Mouse (Mus musculus) layer of hippocampus, postnatal 10 days (tissue): Measurements from ENCODE around the gene Tsc22d2. TPM values are rescaled to one million over a fixed set of nuclear protein-coding genes. Genes with fewer than 3 reads are reported as not detected.

Experiments used
- DNase-seq, 2 experiments: peaks; one replicate each; pipeline ENCODE4 v3.0.0; 2021; ENCODE audit warnings: low spot score in 2 of 2
- total RNA-seq, 2 experiments: library from RNA; stranded (reverse); gene quantifications; 2 replicates each; pipeline ENCODE4 v1.2.3; 2021

Gene Tsc22d2
- total RNA-seq, 2 experiments from 2014 or later = 36.8 to 39.2 TPM

DNA sequence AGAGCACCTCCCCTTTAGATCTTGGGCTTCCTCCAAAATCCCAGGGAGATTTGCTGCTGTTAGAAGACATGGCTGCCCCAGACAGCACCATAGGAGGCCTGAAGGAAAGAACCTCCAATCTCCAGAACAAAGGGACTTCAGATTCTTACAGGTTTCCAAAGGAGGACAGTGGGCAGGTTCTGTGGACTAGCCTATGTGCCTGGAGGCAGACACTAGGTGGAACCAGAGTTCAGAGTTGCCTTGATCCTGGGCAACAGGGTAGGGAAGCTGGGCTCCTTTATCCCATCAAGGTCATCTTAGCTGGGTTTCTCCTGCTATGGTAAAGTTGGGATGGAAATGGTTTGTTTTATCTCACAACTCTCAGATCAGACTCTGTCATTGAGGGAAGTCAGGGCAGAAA, 97.1 kb downstream of the Tsc22d2 start:
- no peak for DNase-seq

DNA sequence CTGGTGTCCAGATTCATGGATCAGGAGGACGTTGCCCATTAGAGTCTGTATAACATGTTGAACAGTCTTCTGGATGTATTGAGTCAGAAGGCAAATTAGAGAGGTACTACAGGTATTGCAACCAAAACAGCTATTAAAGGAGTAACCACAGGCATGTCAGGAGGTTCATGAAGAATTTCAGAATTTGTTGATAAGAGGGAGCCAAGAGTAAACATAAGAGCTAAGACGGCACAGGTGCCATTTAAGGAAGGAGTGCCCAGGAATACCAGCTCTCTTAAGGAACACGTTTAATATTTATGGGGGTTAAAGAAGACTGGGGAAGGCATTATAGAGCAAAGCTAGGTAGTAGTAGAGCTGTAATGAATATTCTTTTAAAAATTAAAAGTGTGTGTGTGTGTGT, 98.2 kb downstream of the Tsc22d2 start:
- no peak for DNase-seq

- no peak for DNase-seq
These were observed 99.0 kb downstream of the Tsc22d2 start for GRCm38 (mm10) chr3:58513483-58513882.

DNA sequence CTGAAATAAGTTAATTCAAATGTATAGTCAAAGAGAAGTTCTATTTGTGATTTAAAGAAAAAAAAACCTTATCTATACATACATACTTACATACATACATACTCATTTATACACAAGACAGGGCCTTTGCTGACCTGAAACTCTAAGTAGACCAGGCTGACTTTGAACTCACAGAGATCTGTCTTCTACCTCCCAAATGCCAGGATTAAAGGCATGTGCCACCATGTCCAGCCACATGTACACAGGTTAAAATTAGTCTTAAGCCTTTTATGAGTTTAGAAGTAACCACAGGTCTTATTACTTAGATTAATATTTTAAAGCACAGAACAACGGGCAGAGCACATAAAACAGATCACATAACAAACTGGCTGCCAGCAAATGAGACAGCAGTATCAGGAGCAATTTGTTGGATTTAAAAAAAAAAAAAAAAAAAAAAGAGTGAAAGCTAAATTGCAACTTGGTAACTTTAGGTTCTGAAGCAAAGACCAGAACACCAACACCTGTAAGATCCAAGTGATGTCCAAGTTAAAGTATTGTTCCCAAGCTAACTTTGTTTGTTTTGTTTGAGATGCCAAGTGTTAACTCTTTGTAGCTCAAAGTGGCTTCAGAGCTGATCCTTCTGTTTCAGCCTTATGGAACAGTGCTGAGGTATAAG, 101.6 kb downstream of the Tsc22d2 start:
- DNase-seq = no peak

Other genes starting within 250 kb of the Tsc22d2 start
- 10 to 100 TPM; 40.1 to 43.9 TPM for gene Eif2a, start 111.1 kb downstream of the Tsc22d2 start, total RNA-seq
- gene Serp1, start 111.2 kb downstream of the Tsc22d2 start, total RNA-seq = 10 to 100 TPM; 31.4 to 33.0 TPM
- gene Selenot, start 161.9 kb downstream of the Tsc22d2 start, total RNA-seq = 100 to 1,000 TPM; 168 to 170 TPM
- 1 to 10 TPM in 1 of 2 experiments, under 1 TPM in 1; 0.94 to 1.1 TPM for gene Erich6, start 222.5 kb downstream of the Tsc22d2 start, total RNA-seq